Mouse (Mus musculus) intestine, embryonic 15.5 days (tissue): ENCODE results near the gene March2. TPM values are rescaled to one million over a fixed set of nuclear protein-coding genes. Genes with fewer than 3 reads are reported as not detected.
A peak's percentile ranks its signal among the peaks of the same experiment; 100 is the strongest.

Experiments
- ATAC-seq: fragments of 200-750 bp; cut with Nextera tagmentation; 2 replicates; pipeline ENCODE4 v1.8.0; 2017; ENCODE audit warnings: moderate TSS enrichment, moderate library complexity
- H3K27ac ChIP-seq: fragments of 300-500 bp; sonication (generic); 2 replicates; pipeline ENCODE4 v1.5.1; 2015; ENCODE audit warnings: mild to moderate bottlenecking, inconsistent platforms
- H3K27me3 ChIP-seq: fragments of 300-500 bp; sonication (generic); replicated peaks from 2 replicates; pipeline ENCODE4 v1.6.1; 2015; ENCODE audit warnings: inconsistent platforms
- H3K36me3 ChIP-seq: fragments of 300-500 bp; sonication (generic); 2 replicates; pipeline ENCODE4 v1.6.1; 2015; ENCODE audit warnings: inconsistent platforms
- H3K4me1 ChIP-seq: fragments of 300-500 bp; sonication (generic); replicated peaks from 2 replicates; pipeline ENCODE4 v1.6.1; 2015; ENCODE audit warnings: inconsistent platforms
- H3K4me2 ChIP-seq: fragments of 300-500 bp; sonication (generic); replicated peaks from 2 replicates; pipeline ENCODE4 v1.6.1; 2015; ENCODE audit warnings: mild to moderate bottlenecking, inconsistent platforms
- H3K4me3 ChIP-seq: fragments of 300-500 bp; sonication (generic); replicated peaks from 2 replicates; pipeline ENCODE4 v1.5.1; 2015; ENCODE audit warnings: inconsistent platforms
- H3K9ac ChIP-seq: fragments of 300-500 bp; sonication (generic); 2 replicates; pipeline ENCODE4 v1.6.1; 2015; ENCODE audit warnings: inconsistent platforms
- H3K9me3 ChIP-seq: fragments of 300-500 bp; sonication (generic); 2 replicates; pipeline ENCODE4 v1.6.1; 2016; ENCODE audit warnings: inconsistent platforms
- WGBS: fragments of 180-500 bp; shearing (Covaris S2); methylation state at CpG from one replicate; pipeline ENCODE4 v1.1.7; 2015; 5-methylcytosine and 5-hydroxymethylcytosine counted together
- polyA plus RNA-seq: library from polyadenylated mRNA; unstranded; fragments of >200 nt; fragmentation: Nextera tagmentation; extraction: Ambion mirVana; gene quantifications from 2 replicates; pipeline ENCODE4 v1.2.1, GENCODE M21; 2015

Gene March2
- polyA plus RNA-seq = 49.4 and 52.7 TPM in 2 replicates

DNA sequence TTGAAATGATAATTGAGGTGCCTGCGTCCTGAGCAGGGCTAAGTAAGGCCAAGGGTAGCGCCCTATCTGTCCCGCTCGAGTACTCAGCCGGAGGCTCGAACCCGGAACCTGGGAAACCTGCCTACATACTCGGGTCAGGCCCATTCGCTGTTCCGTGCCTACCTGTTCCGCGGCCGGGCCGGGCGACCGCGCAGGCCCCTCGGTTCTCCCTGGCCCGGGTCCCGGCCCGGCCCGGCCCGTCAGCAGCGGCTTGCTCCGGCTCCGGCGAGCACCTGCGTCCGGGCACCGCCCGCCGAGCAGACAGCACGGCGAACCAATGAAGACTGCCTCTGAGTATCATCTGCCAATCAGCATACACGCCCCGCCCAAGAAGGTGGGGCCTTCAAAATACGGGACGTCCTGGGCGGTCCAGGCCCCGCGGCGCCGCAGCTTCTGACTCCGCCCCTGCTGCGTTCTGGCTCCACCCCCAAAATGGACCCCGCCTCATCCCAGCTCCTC lies at the start of gene March2:
Gene March2, minus strand, starts transcription at position 287 of the 498 bp plus-strand sequence.
- peak; percentile 100 for ATAC-seq
- under 1% methylated on average over 45 of the region's 46 CpGs for WGBS
- Histone ChIP-seq H3K4me3 (peak within 1 kb of the TSS; percentile 89), H3K9me3 (no peaks in the 10 kb centered on the region), H3K36me3 (no peaks in the 10 kb centered on the region), H3K27ac (peak within 1 kb of the TSS; percentile 54; the same call in 1 of the 2 replicates), H3K4me2 (peak within 1 kb of the TSS; percentile 78), H3K9ac (peak within 1 kb of the TSS; percentile 68), H3K4me1 (no peaks in the 10 kb centered on the region), H3K27me3 (no peaks in the 10 kb centered on the region)

GRCm38 (mm10) chr17:33766389-33766788 lies 47.9 kb upstream of the March2 start:
- H3K4me3 ChIP-seq = no peak overlapping the region
- no peaks in the 10 kb centered on the region for H3K9me3 ChIP-seq
- no peak overlapping the region for H3K27ac ChIP-seq
- H3K27me3 ChIP-seq = no peaks in the 10 kb centered on the region
- no peak for ATAC-seq
- no peak overlapping the region for H3K4me2 ChIP-seq
- H3K9ac ChIP-seq = no peak overlapping the region
- H3K4me1 ChIP-seq = no peaks in the 10 kb centered on the region
- no peaks in the 10 kb centered on the region for H3K36me3 ChIP-seq
- WGBS = 71% methylated on average over 3 of the region's 3 CpGs

GRCm38 (mm10) chr17:33760255-33761165 lies 42.0 kb upstream of the March2 start, which contains the start of gene Rab11b:
Gene Rab11b (minus strand): TSS chr17:33760530.
- ATAC-seq = peak; percentile 99
- peak within 1 kb of the TSS; percentile 73 for H3K4me3 ChIP-seq
- H3K27me3 ChIP-seq = no peaks in the 10 kb centered on the region
- 2% methylated on average over 35 of the region's 35 CpGs for WGBS
- peaks cover 38% of the 10 kb centered on the region for H3K4me1 ChIP-seq
- peak within 1 kb of the TSS; percentile 100 for H3K27ac ChIP-seq
- no peaks in the 10 kb centered on the region for H3K9me3 ChIP-seq
- peak within 1 kb of the TSS; percentile 96 for H3K9ac ChIP-seq
- peak within 1 kb of the TSS; percentile 78 for H3K4me2 ChIP-seq
- H3K36me3 ChIP-seq = no peaks in the 10 kb centered on the region

DNA sequence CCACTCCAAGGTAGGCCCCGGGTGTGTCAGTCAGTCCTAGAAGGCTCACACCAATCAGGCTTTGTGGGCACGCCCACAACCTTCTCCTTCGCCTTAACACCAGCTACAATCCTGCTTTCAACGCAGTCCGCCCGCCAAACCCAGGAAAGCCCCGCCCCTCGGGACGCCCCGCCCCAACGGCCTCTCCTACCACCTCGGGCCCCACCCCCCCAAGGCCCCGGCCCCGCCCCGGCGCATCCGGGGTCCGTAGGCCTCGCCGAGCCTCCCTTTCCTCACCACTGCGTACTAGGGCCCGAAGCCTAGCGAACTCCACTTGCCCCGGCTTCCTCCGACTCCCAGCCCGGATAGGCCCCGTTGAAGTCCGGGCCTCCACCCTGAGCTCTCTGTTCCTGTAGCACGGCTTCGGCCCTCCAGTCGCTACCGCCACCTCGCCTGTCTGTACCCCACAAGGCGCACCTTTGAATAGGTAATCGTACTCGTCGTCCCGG lies 41.3 kb upstream of the March2 start:
- no peaks in the 10 kb centered on the region for H3K36me3 ChIP-seq
- peaks cover 42% of the 10 kb centered on the region for H3K4me1 ChIP-seq
- H3K4me3 ChIP-seq = peak overlapping the region; percentile 73
- peak overlapping the region; percentile 96 for H3K9ac ChIP-seq
- under 1% methylated on average over 38 of the region's 38 CpGs for WGBS
- peak overlapping the region; percentile 100 for H3K27ac ChIP-seq
- peak overlapping the region; percentile 78 for H3K4me2 ChIP-seq
- H3K9me3 ChIP-seq = no peaks in the 10 kb centered on the region
- no peaks in the 10 kb centered on the region for H3K27me3 ChIP-seq
- peak; percentile 94 for ATAC-seq

GRCm38 (mm10) chr17:33757231-33757630 lies 38.8 kb upstream of the March2 start:
- H3K4me3 ChIP-seq = no peak overlapping the region
- 58% methylated on average over 4 of the region's 4 CpGs for WGBS
- H3K4me1 ChIP-seq = peaks cover 42% of the 10 kb centered on the region
- H3K27me3 ChIP-seq = no peaks in the 10 kb centered on the region
- no peak overlapping the region for H3K9ac ChIP-seq
- no peaks in the 10 kb centered on the region for H3K9me3 ChIP-seq
- ATAC-seq = no peak
- H3K4me2 ChIP-seq = no peak overlapping the region
- no peaks in the 10 kb centered on the region for H3K36me3 ChIP-seq
- H3K27ac ChIP-seq = no peak overlapping the region

DNA sequence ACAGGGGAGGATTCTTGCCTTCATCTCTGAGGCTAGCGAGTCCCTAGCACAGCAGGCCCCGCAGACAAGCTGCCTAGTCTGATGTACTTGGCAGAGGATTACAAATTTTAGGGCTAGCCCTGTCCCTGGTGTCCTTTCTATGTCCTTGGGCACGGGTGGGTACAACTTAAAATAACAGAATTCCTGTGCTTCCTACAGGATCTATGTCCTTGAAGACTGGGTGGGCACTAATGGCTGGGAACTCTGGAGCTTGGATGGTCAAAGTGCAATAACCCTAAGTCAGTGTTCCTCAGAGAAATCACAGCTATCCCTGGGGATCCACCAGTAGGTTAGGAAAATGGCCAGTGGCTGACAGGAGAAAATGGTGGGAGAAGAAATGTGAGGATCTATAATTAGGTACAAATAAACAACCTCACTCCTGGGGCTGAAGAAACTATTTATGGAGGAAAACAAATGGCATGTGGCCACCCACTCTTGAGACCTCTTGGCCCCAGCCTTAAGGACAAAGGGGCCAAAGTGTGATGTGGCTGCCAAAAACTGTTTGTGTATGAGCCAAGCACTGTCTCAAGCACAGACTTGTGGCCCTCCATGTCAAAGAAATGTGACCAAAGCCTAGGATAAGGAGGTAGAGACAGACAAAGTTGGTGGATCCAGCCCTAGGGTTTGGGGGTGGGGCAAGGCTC lies 37.8 kb upstream of the March2 start:
- Histone ChIP-seq H3K27me3 (no peaks in the 10 kb centered on the region), H3K9me3 (no peaks in the 10 kb centered on the region), H3K4me3 (no peak overlapping the region), H3K4me2 (0 out of 2 replicates have a peak overlapping the region, but pooled peaks have one; percentile 6), H3K9ac (no peak overlapping the region), H3K4me1 (peaks cover 42% of the 10 kb centered on the region), H3K27ac (no peak overlapping the region), H3K36me3 (no peaks in the 10 kb centered on the region)
- no peak for ATAC-seq
- WGBS = 84% methylated on average over 3 of the region's 3 CpGs

DNA sequence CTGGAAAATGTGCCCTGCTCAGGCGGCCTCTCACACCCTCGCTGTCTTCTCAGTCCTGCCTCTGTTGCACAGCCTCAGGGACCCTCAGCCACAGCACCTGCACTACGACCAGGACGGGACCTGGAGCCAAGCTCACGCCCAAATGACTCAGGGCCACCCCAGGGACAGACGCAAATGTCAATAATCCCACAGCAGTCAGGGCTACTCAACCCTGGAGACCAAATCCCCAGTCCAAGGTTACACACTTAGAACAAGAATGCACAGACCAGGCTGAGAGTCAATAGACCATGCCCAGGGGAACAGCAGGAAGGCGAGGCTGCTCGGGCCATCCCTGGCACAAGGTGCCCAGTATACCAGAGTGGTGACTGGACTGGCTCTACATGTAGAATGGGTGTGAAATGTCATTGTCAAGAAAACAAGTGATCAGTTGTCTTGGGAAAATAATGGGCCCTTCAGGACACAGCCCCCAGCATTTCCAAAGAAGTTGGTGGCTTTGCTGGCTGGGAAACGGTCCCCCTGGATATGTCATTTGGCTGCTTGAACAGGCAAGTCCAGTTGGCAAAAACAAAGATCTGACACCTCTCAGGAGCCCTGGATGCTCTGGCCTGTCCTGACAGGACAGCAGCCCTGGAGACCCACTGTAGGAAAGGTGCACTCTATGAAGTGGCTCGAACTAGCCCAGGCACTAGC lies 37.1 kb upstream of the March2 start:
- Histone ChIP-seq H3K4me2 (0 out of 2 replicates have a peak overlapping the region, but pooled peaks have one; percentile 6), H3K9ac (no peak overlapping the region; the same call in 1 of the 2 replicates), H3K9me3 (no peaks in the 10 kb centered on the region), H3K4me3 (no peak overlapping the region), H3K27ac (no peak overlapping the region), H3K36me3 (no peaks in the 10 kb centered on the region), H3K27me3 (no peaks in the 10 kb centered on the region), H3K4me1 (peaks cover 42% of the 10 kb centered on the region)
- no peak for ATAC-seq
- 76% methylated on average over 10 of the region's 10 CpGs for WGBS

- ATAC-seq = no peak
- Histone ChIP-seq H3K9ac (no peak overlapping the region), H3K27ac (no peak overlapping the region), H3K27me3 (no peaks in the 10 kb centered on the region), H3K4me1 (peaks cover 42% of the 10 kb centered on the region), H3K4me2 (no peak overlapping the region), H3K36me3 (0 out of 2 replicates have a peak, but pooled peaks cover 3% of the 10 kb centered on the region), H3K9me3 (no peaks in the 10 kb centered on the region), H3K4me3 (no peak overlapping the region)
- WGBS = 85% methylated on average over 1 of the region's 1 CpGs
These were observed 36.2 kb upstream of the March2 start for GRCm38 (mm10) chr17:33754656-33755055.

- 92% methylated on average over 2 of the region's 2 CpGs for WGBS
- ATAC-seq = no peak
- Histone ChIP-seq H3K4me2 (no peak overlapping the region), H3K36me3 (peaks cover 18% of the 10 kb centered on the region), H3K9ac (no peak overlapping the region), H3K27ac (no peak overlapping the region), H3K4me1 (peaks cover 22% of the 10 kb centered on the region), H3K27me3 (no peaks in the 10 kb centered on the region), H3K9me3 (no peaks in the 10 kb centered on the region), H3K4me3 (no peak overlapping the region)
These were observed 33.8 kb upstream of the March2 start for GRCm38 (mm10) chr17:33752297-33752696.

DNA sequence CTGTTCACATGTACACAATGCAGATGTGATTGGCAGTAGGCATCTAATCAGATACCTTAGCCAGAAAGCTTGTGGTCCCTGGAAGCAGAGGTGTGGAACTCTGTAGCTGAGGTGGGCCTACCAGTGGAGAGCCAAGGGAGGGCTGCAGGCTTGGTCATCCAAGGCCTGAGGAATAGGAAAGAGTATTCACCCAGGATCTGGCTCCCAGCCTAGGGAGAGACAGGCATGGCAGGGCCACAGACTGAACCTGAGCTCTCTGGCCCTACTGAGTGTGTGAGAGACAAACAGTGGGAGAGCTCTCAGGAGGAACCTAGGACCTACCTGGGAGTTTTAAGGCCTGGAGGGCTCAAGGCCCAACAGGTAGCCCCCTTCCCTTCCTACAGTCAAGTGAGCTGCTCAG lies 32.7 kb upstream of the March2 start:
- no peak for ATAC-seq
- Histone ChIP-seq H3K9me3 (no peaks in the 10 kb centered on the region), H3K27ac (no peak overlapping the region), H3K9ac (no peak overlapping the region), H3K4me3 (no peak overlapping the region), H3K36me3 (peaks cover 20% of the 10 kb centered on the region), H3K4me2 (no peak overlapping the region), H3K4me1 (peaks cover 11% of the 10 kb centered on the region; the same call in 1 of the 2 replicates), H3K27me3 (no peaks in the 10 kb centered on the region)

DNA sequence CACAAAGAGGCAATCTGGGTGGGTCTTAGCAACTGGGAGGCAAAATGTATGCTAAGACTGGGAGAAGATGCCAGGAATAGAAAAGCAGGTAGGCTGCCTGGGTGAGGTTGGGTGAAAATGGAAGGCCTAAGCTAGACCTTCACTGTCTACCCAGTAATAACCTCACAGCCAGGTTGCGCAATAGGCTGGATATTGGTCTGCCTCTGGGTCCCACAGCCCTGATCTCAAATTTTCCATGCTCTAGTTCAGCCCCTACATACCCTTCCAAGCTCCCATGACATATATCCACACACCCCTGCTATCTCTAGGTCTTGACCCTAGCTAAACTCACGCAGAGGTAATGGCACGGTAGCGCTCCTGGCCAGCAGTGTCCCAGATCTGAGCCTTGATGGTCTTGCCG lies 31.0 kb upstream of the March2 start:
- 92% methylated on average over 5 of the region's 5 CpGs for WGBS
- Histone ChIP-seq H3K27ac (no peak overlapping the region), H3K36me3 (peaks cover 26% of the 10 kb centered on the region)

More for the DNA sequence above, 31.0 kb upstream of the March2 start:
- Histone ChIP-seq H3K4me3 (no peak overlapping the region), H3K27me3 (no peaks in the 10 kb centered on the region), H3K4me2 (no peak overlapping the region), H3K4me1 (no peaks in the 10 kb centered on the region), H3K9me3 (no peaks in the 10 kb centered on the region), H3K9ac (no peak overlapping the region)
- ATAC-seq = no peak
